Mouse (Mus musculus): ENCODE results near the gene Cd3g. TPM values are rescaled to one million over a fixed set of nuclear protein-coding genes. Genes with fewer than 3 reads are reported as not detected.
"Not testable (repeated sequence)": the region's sequence is repeated elsewhere in the genome, so short reads cannot be mapped to it uniquely, and the experiment has no call there.

The Cd3g gene
- total RNA-seq, 2 experiments from 2014 or later = 1.2 to 1.3 TPM

DNA sequence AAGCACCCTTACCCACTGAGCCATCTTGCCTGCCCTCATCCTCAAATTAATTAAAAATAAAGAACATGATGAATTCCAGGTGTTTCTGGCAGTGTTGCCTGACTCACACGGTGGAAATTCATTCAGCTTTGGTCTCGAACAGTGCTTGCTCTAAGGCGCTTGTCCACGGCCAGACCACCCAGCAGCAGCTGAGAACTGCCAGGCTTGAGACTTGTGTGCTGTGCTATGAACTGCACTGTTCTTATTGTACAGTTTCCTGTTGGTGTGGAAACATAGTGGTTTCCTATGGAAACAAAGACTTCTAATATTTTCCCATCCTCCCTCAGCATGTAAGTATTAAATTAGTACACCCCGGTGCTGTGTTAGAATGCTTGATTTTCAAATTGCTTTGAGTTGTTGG is 6.7 kb upstream of the Cd3g start:
- intact Hi-C loops (cut with DNase I) = no loop called here
- DNase-seq = no peak

- intact Hi-C loops (cut with DNase I) = no loop called here
- peak; percentile 18 to 19 for DNase-seq
Measured at GRCm38 (mm10) chr9:44986242-44986781, 6.1 kb upstream of the Cd3g start.

- intact Hi-C loops (cut with DNase I) = no loop called here
- no peak for DNase-seq
Measured at GRCm38 (mm10) chr9:44985721-44986161, 5.5 kb upstream of the Cd3g start.

GRCm38 (mm10) chr9:44983001-44983400 is 2.8 kb upstream of the Cd3g start:
- intact Hi-C loops (cut with DNase I) = no loop called here
- DNase-seq = no peak

DNA sequence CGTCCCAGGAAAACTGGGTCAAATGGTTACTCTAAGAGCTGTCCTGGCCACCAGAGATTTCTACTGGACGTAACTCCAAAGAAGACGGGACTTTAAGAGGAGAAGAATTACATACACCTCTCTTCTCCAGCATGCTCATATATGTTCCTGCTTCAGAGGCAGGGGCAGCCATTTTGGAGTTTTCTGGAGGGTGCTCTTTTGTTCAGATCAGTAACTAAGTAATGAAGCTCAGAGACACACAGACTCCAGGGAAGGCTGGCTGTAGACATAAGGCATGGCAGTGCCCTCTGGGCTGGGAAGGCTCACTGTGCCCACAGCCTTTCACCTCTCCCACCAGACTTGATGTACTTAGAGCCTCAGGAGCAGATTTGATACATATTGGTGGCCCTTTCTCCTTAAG is 2.3 kb upstream of the Cd3g start:
- DNase-seq = no peak
- intact Hi-C loops (cut with DNase I) = no loop called here

DNA sequence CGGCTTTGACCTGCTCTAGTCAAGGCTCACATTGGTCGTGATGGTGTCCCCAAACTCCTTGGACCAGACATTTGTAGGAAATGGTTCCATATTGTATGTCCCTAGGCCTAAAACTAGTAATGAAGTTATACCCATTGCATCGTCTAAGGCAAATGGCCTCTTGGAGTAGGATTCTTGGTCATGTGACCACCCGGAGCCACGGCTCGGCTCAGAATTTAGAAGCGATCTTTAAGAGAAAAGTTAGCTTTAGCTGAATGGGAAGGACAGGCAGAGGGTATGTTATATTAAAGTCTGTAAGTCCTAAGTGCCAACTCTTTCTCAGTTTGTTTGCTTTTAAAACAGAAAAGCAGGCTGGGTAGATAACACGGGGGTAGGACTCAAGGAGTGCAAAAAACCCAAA is 1.9 kb upstream of the Cd3g start:
- intact Hi-C loops (cut with DNase I) = no loop called here
- DNase-seq = no peak

GRCm38 (mm10) chr9:44981676-44982075 is 1.4 kb upstream of the Cd3g start, which contains the start of gene Cd3d:
Gene Cd3d, plus strand, starts transcription at chr9:44981786.
- intact Hi-C loops (cut with DNase I) = no loop called here
- DNase-seq = no peak

DNA sequence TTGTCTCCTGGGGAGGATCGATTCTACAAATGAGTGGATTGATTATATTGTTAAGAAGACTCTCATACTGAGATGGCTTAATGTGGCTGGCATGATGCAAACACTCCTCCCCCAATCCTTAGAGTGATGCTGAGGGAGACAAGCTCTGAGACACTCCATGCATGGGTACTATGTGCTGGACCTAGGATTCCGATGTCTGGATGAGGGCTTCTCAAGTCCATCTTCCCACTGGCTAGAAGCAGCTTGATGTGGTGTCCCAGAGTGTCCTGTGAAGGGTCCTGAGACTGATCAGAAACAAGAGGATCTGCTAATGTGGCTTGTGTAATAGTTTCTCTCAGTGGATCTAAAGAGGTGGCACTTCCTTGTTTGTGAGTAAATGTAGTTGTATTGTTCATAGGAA is 873 bp upstream of the Cd3g start:
- no peak for DNase-seq
- intact Hi-C loops (cut with DNase I) = no loop called here

DNA sequence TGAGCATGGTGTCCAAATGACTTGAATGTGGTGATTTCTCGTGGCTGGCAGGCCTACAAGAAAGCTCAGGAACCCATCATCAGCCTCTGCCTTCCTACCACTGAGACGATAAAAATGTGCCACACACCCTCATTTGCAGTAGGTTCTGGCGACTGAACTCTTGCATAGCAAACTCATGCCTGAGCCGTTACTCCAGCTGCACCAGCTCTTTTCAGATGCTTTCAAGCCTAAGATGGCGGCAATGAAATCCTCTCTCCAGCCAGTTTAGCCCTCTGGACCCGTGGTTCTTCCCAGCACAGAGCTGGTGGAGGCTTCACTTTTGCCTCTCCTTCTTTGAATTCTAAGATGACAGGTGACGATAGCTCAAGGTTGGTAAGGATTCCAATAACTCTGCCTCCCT is 425 bp downstream of the Cd3g start:
- intact Hi-C loops (cut with DNase I) = no loop called here
- DNase-seq = no peak

GRCm38 (mm10) chr9:44977813-44978212 is 2.4 kb downstream of the Cd3g start:
- intact Hi-C loops (cut with DNase I) = no loop called here
- DNase-seq = no peak

DNA sequence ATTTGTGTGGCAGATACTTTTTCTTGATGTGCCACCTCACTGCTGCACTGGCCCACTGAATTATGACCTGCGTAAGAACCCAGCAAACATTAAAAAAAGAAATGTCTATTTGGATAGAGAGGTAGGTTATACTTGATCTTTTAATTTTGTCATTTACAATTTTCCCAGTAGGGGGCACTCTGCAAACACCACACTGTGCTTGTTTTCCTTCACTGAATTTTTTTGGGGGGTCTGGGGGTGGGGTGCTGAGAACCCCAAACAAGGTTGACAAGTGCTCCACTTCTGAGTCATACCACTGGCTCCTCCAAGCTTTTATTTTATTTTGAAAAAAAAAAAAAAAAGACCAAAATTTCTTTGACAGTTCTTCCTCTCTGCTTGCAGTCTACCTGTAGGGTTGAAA is 10.8 kb downstream of the Cd3g start:
- intact Hi-C loops (cut with DNase I) = loop anchor here (5.0 kb wide), 1 partner anchor 197 kb away; no protein-coding TSS in a partner anchor
- no peak for DNase-seq

DNA sequence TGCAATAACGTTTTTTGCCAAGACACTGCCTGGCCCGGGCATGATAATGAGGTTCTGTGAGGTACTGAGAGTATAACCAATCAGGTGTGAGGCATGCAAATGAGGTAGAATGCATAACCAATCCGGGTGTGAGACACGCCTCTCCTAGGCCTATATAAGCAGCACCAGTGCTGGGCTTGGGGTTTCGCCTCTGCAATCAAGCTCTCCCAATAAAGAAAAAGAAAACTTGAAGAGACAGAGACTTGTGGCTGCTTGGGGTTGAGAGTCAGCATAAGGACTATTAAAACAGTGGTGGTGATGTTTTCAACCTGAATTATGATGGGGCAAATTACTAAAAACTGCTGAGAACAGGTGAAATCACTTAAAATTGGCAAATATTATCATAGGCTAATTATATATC is 12.5 kb downstream of the Cd3g start:
- not testable (repeated sequence) for DNase-seq
- intact Hi-C loops (cut with DNase I) = loop anchor here (2.0 to 5.0 kb wide), 3 partner anchors 53 to 195 kb away; no protein-coding TSS in a partner anchor

- peak; percentile 84 to 87 for DNase-seq
- intact Hi-C loops (cut with DNase I) = loop anchor here (2.0 to 5.0 kb wide), 3 partner anchors 52 to 195 kb away; no protein-coding TSS in a partner anchor
Measured at GRCm38 (mm10) chr9:44966815-44967242, 13.4 kb downstream of the Cd3g start.

GRCm38 (mm10) chr9:44965833-44966466 is 14.3 kb downstream of the Cd3g start:
- intact Hi-C loops (cut with DNase I) = loop anchor here (2.0 to 5.0 kb wide), 3 partner anchors 51 to 194 kb away; no protein-coding TSS in a partner anchor
- DNase-seq = no peak

- intact Hi-C loops (cut with DNase I) = loop anchor here (5.0 kb wide), 1 partner anchor 193 kb away; no protein-coding TSS in a partner anchor
Measured at GRCm38 (mm10) chr9:44965126-44965832, 15.0 kb downstream of the Cd3g start, which contains the start of gene Ube4a. Gene Ube4a, minus strand, starts transcription at chr9:44965600.

DNA sequence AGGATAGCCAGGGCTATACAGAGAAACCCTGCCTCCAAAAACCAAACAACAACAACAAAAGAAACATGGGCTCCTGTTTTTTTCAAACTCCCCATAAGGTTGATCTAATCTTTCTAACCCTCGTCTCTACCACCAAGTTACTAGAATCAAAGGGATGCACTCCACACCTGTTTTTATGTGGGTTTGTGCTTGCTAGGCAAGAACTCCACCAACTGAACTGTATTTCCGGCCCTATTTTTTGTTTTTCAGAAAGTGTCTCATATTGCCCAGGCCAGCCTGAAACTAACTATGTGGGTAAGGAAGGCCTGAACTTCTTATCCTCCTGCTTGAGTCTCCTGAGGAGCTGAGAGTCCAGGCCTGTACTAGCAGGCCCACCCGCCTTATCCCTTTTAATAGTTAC is 25.8 kb downstream of the Cd3g start:
- intact Hi-C loops (cut with DNase I) = no loop called here

More at GRCm38 (mm10) chr9:44965126-44965832, 15.0 kb downstream of the Cd3g start, which contains the start of gene Ube4a:
- peak; percentile 99 to 100 for DNase-seq

DNA sequence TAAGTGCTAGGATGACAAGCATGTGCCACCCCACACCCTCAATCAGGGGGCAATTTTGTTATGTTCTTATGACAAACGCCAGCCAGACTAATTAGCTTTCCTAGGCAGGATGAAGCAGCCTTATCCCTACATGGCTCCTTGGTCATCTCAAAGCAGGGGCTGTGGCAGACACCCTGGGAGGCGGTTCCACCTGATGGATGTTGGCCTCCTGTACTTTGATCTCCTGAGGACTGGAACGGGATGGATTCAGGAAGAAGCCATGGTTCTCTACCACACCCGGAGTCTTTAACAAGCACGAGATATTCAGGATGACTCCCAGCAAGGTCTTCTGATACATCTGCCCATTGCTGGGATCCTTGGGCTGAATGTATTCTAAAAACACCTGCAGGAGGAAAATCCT is 32.4 kb downstream of the Cd3g start:
- intact Hi-C loops (cut with DNase I) = no loop called here
- DNase-seq = no peak

More for the DNA sequence above, 25.8 kb downstream of the Cd3g start:
- no peak for DNase-seq

GRCm38 (mm10) chr9:44946185-44946695 is 34.0 kb downstream of the Cd3g start:
- no peak for DNase-seq
- intact Hi-C loops (cut with DNase I) = no loop called here

GRCm38 (mm10) chr9:44942421-44942820 is 37.8 kb downstream of the Cd3g start:
- peak; percentile 71 to 74 for DNase-seq
- intact Hi-C loops (cut with DNase I) = no loop called here

DNA sequence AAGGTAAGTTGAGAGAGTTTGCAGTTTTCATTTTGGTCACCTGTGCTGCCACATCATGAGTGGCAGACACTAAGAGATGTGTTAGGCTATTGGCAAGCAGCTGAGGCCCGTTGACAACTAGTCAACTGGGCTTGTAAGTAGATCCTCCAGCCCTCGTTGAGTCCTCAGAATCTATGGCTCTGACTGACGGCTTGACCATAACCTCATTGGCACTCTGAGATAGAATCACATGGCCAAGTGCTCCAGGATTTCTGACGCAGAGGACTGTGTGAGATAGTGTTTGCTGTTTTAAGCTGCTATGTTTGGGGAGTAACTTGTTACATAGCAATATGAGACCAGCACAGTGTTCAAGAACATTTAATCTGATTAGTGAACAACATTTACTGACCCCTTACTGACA is 38.5 kb downstream of the Cd3g start:
- intact Hi-C loops (cut with DNase I) = no loop called here
- peak; percentile 32 to 50 for DNase-seq

GRCm38 (mm10) chr9:44921543-44921942 is 58.7 kb downstream of the Cd3g start:
- intact Hi-C loops (cut with DNase I) = loop anchor here (2.0 kb wide), 1 partner anchor 41 kb away; the partner anchor contains the start of gene Kmt2a
- no peak for DNase-seq
